Mouse (Mus musculus): ENCODE measurements around the gene Wnt5b.

Gene Wnt5b

GRCm38 (mm10) chr6:119486381-119487084 is 57.6 kb downstream of the Wnt5b start:
- DNase-seq (ENCODE audit: inconsistent age in 2 of 2, low spot score in 1 of 2): peak in 1 of 2 experiments; percentile 72

- DNase-seq (ENCODE audit: inconsistent age in 2 of 2, low spot score in 1 of 2): peak in 1 of 2 experiments; percentile 83
Observed at GRCm38 (mm10) chr6:119485486-119485885, 58.7 kb downstream of the Wnt5b start.

GRCm38 (mm10) chr6:119482958-119483600 is 61.1 kb downstream of the Wnt5b start:
- peak; percentile 76 to 88 for DNase-seq (ENCODE audit: inconsistent age in 2 of 2, low spot score in 1 of 2)

GRCm38 (mm10) chr6:119481741-119482390 is 62.3 kb downstream of the Wnt5b start:
- peak in 1 of 2 experiments; percentile 72 for DNase-seq (ENCODE audit: inconsistent age in 2 of 2, low spot score in 1 of 2)

GRCm38 (mm10) chr6:119480706-119481331 is 63.3 kb downstream of the Wnt5b start:
- peak; percentile 47 to 74 for DNase-seq (ENCODE audit: inconsistent age in 2 of 2, low spot score in 1 of 2)

GRCm38 (mm10) chr6:119479876-119480705 is 64.1 kb downstream of the Wnt5b start:
- DNase-seq (ENCODE audit: inconsistent age in 2 of 2, low spot score in 1 of 2): peak; percentile 72 to 91

- DNase-seq (ENCODE audit: inconsistent age in 2 of 2, low spot score in 1 of 2): peak in 1 of 2 experiments; percentile 96
Observed at GRCm38 (mm10) chr6:119479343-119479875, 64.7 kb downstream of the Wnt5b start, which contains the start of gene Fbxl14. Gene Fbxl14 (plus strand): TSS chr6:119479668.

- DNase-seq (ENCODE audit: inconsistent age in 2 of 2, low spot score in 1 of 2): peak; percentile 92 to 98
Observed at GRCm38 (mm10) chr6:119478560-119479342, 65.4 kb downstream of the Wnt5b start.

- peak in 1 of 2 experiments; percentile 42 for DNase-seq (ENCODE audit: inconsistent age in 2 of 2, low spot score in 1 of 2)
Observed at GRCm38 (mm10) chr6:119477686-119478310, 66.3 kb downstream of the Wnt5b start.

- no peak for DNase-seq (ENCODE audit: inconsistent age in 2 of 2, low spot score in 1 of 2)
Observed at GRCm38 (mm10) chr6:119475988-119476387, 68.2 kb downstream of the Wnt5b start.

- no peak for DNase-seq (ENCODE audit: inconsistent age in 2 of 2, low spot score in 1 of 2)
Observed at GRCm38 (mm10) chr6:119473992-119474391, 70.2 kb downstream of the Wnt5b start.

- no peak for DNase-seq (ENCODE audit: inconsistent age in 2 of 2, low spot score in 1 of 2)
Observed at GRCm38 (mm10) chr6:119473446-119473845, 70.7 kb downstream of the Wnt5b start.

- no peak for DNase-seq (ENCODE audit: inconsistent age in 2 of 2, low spot score in 1 of 2)
Observed at GRCm38 (mm10) chr6:119472705-119473104, 71.4 kb downstream of the Wnt5b start.

- peak; percentile 68 to 88 for DNase-seq (ENCODE audit: inconsistent age in 2 of 2, low spot score in 1 of 2)
Observed at GRCm38 (mm10) chr6:119472135-119472534, 72.0 kb downstream of the Wnt5b start.

- no peak for DNase-seq (ENCODE audit: inconsistent age in 2 of 2, low spot score in 1 of 2)
Observed at GRCm38 (mm10) chr6:119470777-119471176, 73.4 kb downstream of the Wnt5b start.

- no peak for DNase-seq (ENCODE audit: inconsistent age in 2 of 2, low spot score in 1 of 2)
Observed at GRCm38 (mm10) chr6:119467785-119468059, 76.4 kb downstream of the Wnt5b start.

GRCm38 (mm10) chr6:119466921-119467784 is 77.0 kb downstream of the Wnt5b start:
- peak; percentile 84 to 92 for DNase-seq (ENCODE audit: inconsistent age in 2 of 2, low spot score in 1 of 2)

- no peak for DNase-seq (ENCODE audit: inconsistent age in 2 of 2, low spot score in 1 of 2)
Observed at GRCm38 (mm10) chr6:119466161-119466560, 78.0 kb downstream of the Wnt5b start.

All from adrenal gland, adult (tissue).